Mouse (Mus musculus) MEL (cell line): ENCODE results near the gene Dip2a. TPM values are rescaled to one million over a fixed set of nuclear protein-coding genes. Genes with fewer than 3 reads are reported as not detected.

ENCODE experiments used
- DNase-seq: peaks from one replicate; pipeline ENCODE4 v3.0.0; 2011; ENCODE audit warnings: low read depth, low spot score
- H3K27ac ChIP-seq: 2 replicates; pipeline ENCODE4 v1.5.1; 2012; ENCODE audit warnings: low read depth, mild to moderate bottlenecking, control low read depth, low read length, moderate library complexity; ENCODE audit not compliant: control insufficient read depth
- H3K27me3 ChIP-seq, 2 experiments: fragments of 150-350 bp in 1 of 2; sonication (generic) in 1 of 2; 2 replicates each; pipeline ENCODE4 v1.6.1; 2012; ENCODE audit warnings: low read length in 2 of 2, mild to moderate bottlenecking in 2 of 2, improper control_type of control experiment in 1 of 2, moderate library complexity in 1 of 2; ENCODE audit not compliant: insufficient read depth in 2 of 2, control insufficient read depth in 1 of 2
- H3K36me3 ChIP-seq, 2 experiments: 2 replicates each; pipeline ENCODE4 v1.6.1; 2012 to 2014; ENCODE audit warnings: low read length in 2 of 2, improper control_type of control experiment in 1 of 2, inconsistent platforms in 1 of 2, mild to moderate bottlenecking in 1 of 2; ENCODE audit not compliant: insufficient read depth in 2 of 2, control insufficient read depth in 1 of 2
- H3K4me1 ChIP-seq, 2 experiments: fragments of 150-350 bp in 1 of 2; sonication (generic) in 1 of 2; 2 replicates each; pipeline ENCODE4 v1.6.1; 2012; ENCODE audit warnings: low read length in 2 of 2, improper control_type of control experiment in 1 of 2, mild to moderate bottlenecking in 1 of 2; ENCODE audit not compliant: insufficient read depth in 2 of 2, control insufficient read depth in 1 of 2
- H3K4me3 ChIP-seq, 2 experiments: fragments of 150-350 bp in 1 of 2; sonication (generic) in 1 of 2; 2 replicates each; pipeline ENCODE4 v1.5.1; 2012; ENCODE audit warnings: low read depth in 2 of 2, low read length in 2 of 2, mild to moderate bottlenecking in 2 of 2, moderate library complexity in 2 of 2, control low read depth in 1 of 2, improper control_type of control experiment in 1 of 2; ENCODE audit not compliant: control insufficient read depth in 1 of 2, insufficient read depth in 1 of 2
- H3K79me2 ChIP-seq: 2 replicates; pipeline ENCODE4 v1.6.1; 2012; ENCODE audit warnings: mild to moderate bottlenecking, low read length, moderate library complexity; ENCODE audit not compliant: control insufficient read depth, poor library complexity, insufficient read depth
- H3K9ac ChIP-seq: 2 replicates; pipeline ENCODE4 v1.6.1; 2012; ENCODE audit warnings: low read depth, mild to moderate bottlenecking, control low read depth, low read length, moderate library complexity; ENCODE audit not compliant: control insufficient read depth, poor library complexity, severe bottlenecking
- H3K9me3 ChIP-seq: fragments of 150-350 bp; sonication (generic); replicated peaks from 2 replicates; pipeline ENCODE4 v1.6.1; 2012; ENCODE audit warnings: mild to moderate bottlenecking, low read length, improper control_type of control experiment, moderate library complexity; ENCODE audit not compliant: insufficient read depth
- BHLHE40 ChIP-seq: IDR thresholded peaks from 2 replicates; pipeline ENCODE4 v1.6.1; 2012; ENCODE audit warnings: low read depth, mild to moderate bottlenecking, inconsistent platforms, low read length, improper control_type of control experiment, borderline replicate concordance
- CHD1 ChIP-seq: IDR thresholded peaks from 2 replicates; pipeline ENCODE4 v1.6.1; 2012; ENCODE audit warnings: low read depth, mild to moderate bottlenecking, inconsistent platforms, low read length, improper control_type of control experiment
- CTCF ChIP-seq, 3 experiments: IDR thresholded peaks in 2 of 3; conservative IDR thresholded peaks in 1 of 3; 2 replicates each; pipeline ENCODE4 v1.5.1; 2011 to 2012; ENCODE audit warnings: low read length in 3 of 3, low read depth in 2 of 3, mild to moderate bottlenecking in 2 of 3, improper control_type of control experiment in 1 of 3, inconsistent platforms in 1 of 3, mixed read lengths in 1 of 3, moderate library complexity in 1 of 3; ENCODE audit not compliant: control insufficient read depth in 1 of 3, insufficient read depth in 1 of 3, poor library complexity in 1 of 3, severe bottlenecking in 1 of 3
- E2F4 ChIP-seq: IDR thresholded peaks from 2 replicates; pipeline ENCODE4 v1.6.1; 2011; ENCODE audit warnings: low read depth, low read length, improper control_type of control experiment, borderline replicate concordance
- GABPA ChIP-seq: IDR thresholded peaks from 2 replicates; pipeline ENCODE4 v1.6.1; 2012; ENCODE audit warnings: low read depth, mild to moderate bottlenecking, inconsistent platforms, low read length, improper control_type of control experiment, moderate library complexity
- GATA1 ChIP-seq: IDR thresholded peaks from 2 replicates; pipeline ENCODE4 v1.6.1; 2011; ENCODE audit warnings: low read depth, low read length, improper control_type of control experiment
- HCFC1 ChIP-seq: IDR thresholded peaks from 2 replicates; pipeline ENCODE4 v1.6.1; 2012; ENCODE audit warnings: low read depth, mild to moderate bottlenecking, inconsistent platforms, low read length, improper control_type of control experiment, moderate library complexity
- MAX ChIP-seq: IDR thresholded peaks from 2 replicates; pipeline ENCODE4 v1.6.1; 2011; ENCODE audit warnings: low read length, improper control_type of control experiment
- MEF2A ChIP-seq: IDR thresholded peaks from 2 replicates; pipeline ENCODE4 v1.6.1; 2014; ENCODE audit warnings: low read depth, mild to moderate bottlenecking, inconsistent platforms, low read length, improper control_type of control experiment; ENCODE audit not compliant: poor library complexity, insufficient replicate concordance, severe bottlenecking; ENCODE audit errors: extremely low read depth
- MYB ChIP-seq: IDR thresholded peaks from 2 replicates; pipeline ENCODE4 v1.6.1; 2011; ENCODE audit warnings: mild to moderate bottlenecking, low read depth, low read length, improper control_type of control experiment
- NRF1 ChIP-seq: IDR thresholded peaks from 2 replicates; pipeline ENCODE4 v1.6.1; 2014; ENCODE audit warnings: low read depth, mild to moderate bottlenecking, inconsistent platforms, low read length, improper control_type of control experiment, moderate library complexity; ENCODE audit not compliant: poor library complexity, insufficient read depth, severe bottlenecking
- POLR2AphosphoS5 ChIP-seq: IDR thresholded peaks from 2 replicates; pipeline ENCODE4 v1.6.1; 2012; ENCODE audit warnings: low read depth, borderline replicate concordance, mild to moderate bottlenecking, inconsistent platforms, low read length, moderate library complexity, mixed read lengths
- RAD21 ChIP-seq: IDR thresholded peaks from 2 replicates; pipeline ENCODE4 v1.6.1; 2011; ENCODE audit warnings: mild to moderate bottlenecking, low read depth, low read length, improper control_type of control experiment
- SIN3A ChIP-seq: IDR thresholded peaks from 2 replicates; pipeline ENCODE4 v1.6.1; 2012; ENCODE audit warnings: low read length, improper control_type of control experiment, inconsistent platforms
- TBP ChIP-seq: IDR thresholded peaks from 2 replicates; pipeline ENCODE4 v1.8.0; 2011; ENCODE audit warnings: low read depth, low read length, improper control_type of control experiment
- UBTF ChIP-seq: IDR thresholded peaks from 2 replicates; pipeline ENCODE4 v1.6.1; 2012; ENCODE audit warnings: low read depth, mild to moderate bottlenecking, inconsistent platforms, low read length, improper control_type of control experiment, moderate library complexity, borderline replicate concordance; ENCODE audit not compliant: insufficient read depth
- USF1 ChIP-seq: IDR thresholded peaks from 2 replicates; pipeline ENCODE4 v1.6.1; 2014; ENCODE audit warnings: low read depth, mild to moderate bottlenecking, inconsistent platforms, low read length, improper control_type of control experiment, moderate library complexity
- USF2 ChIP-seq, 2 experiments: IDR thresholded peaks; 2 replicates each; pipeline ENCODE4 v1.6.1; 2011 to 2012; ENCODE audit warnings: improper control_type of control experiment in 2 of 2, low read length in 2 of 2, borderline replicate concordance in 1 of 2, inconsistent platforms in 1 of 2, low read depth in 1 of 2, mild to moderate bottlenecking in 1 of 2; ENCODE audit not compliant: insufficient read depth in 1 of 2
- ZC3H11A ChIP-seq: IDR thresholded peaks from 2 replicates; pipeline ENCODE4 v1.6.1; 2012; ENCODE audit warnings: low read depth, mild to moderate bottlenecking, inconsistent platforms, low read length, improper control_type of control experiment
- ZMIZ1 ChIP-seq: IDR thresholded peaks from 2 replicates; pipeline ENCODE4 v1.6.1; 2012; ENCODE audit warnings: low read depth, mild to moderate bottlenecking, inconsistent platforms, low read length, improper control_type of control experiment, moderate library complexity
- polyA plus RNA-seq, 2 experiments: library from polyadenylated mRNA; stranded (reverse) in 1 of 2; unstranded in 1 of 2; fragments of >175 nt in 1 of 2; fragments of >200 nt in 1 of 2; gene quantifications; 2 replicates each; pipeline versions ENCODE4 v1.2.1 to v1.2.4; 2012; ENCODE audit warnings: low replicate concordance in 2 of 2, low read depth in 1 of 2; ENCODE audit not compliant: insufficient read length in 2 of 2, insufficient read depth in 1 of 2, missing spikeins in 1 of 2
- total RNA-seq: library from RNA; depleted of rRNA; stranded (reverse); fragments of 300-350 nt; gene quantifications from 2 replicates; pipeline ENCODE4 v1.2.3, GENCODE M21; 2012

Dip2a gene
- total and polyA plus RNA-seq, 3 experiments, result 2.6 to 5.7 TPM; not detected in 1

DNA sequence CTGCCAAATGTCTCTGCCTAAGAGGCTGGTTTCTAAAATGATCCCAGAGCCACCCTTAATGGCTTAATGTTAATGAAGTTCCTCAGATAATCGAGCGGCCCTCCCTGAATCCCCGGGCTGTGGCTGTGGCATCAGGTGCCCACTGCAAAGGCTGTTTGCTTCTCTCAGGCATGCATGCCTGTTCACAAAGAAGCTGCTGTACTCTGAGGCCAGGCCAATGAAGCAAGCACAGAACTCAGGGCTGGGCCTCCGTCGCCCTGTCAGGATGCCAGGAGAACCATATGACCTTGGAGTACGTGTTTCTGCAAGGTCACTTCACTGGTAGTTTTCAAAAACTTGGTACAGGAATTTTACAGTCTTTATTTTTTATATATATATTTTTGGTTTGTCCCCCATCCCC is 89.5 kb downstream of the Dip2a start (continued):
- no peak for TF ChIP-seq MAX
- no peak for TF ChIP-seq CTCF (IDR thresholded peaks at IDR 0.05 in 2 of 3, conservative IDR thresholded peaks at IDR 0.05 in 1 of 3; ENCODE audit: control insufficient read depth in 1 of 3, insufficient read depth in 1 of 3, low read depth in 2 of 3, low read length in 3 of 3, poor library complexity in 1 of 3, severe bottlenecking in 1 of 3)

DNA sequence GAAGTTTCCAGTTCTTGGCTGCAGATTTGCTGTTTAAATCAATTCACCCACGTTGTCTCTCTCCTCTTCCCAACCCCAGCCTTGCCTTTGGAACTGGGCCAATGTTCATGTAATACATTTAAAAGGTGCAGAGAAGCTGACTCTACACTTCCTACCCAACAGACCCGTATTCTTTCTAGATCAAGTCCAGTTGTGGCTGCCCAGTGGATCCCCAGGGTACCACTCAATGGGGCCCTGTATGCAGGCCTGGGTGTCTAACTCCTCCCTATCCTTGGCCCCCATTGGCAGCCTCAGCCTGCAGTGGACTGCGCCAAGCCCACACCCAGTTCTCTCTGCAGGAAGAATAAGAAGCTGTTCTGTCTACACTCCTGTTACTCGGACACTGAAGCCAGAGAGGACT is 91.6 kb downstream of the Dip2a start, which contains the start of gene S100b:
S100b (plus strand) TSS at position 318 of the 400 bp plus-strand sequence.
- Histone ChIP-seq H3K27me3 (0 out of 4 replicates have a peak, but pooled peaks cover 0 to 1% of the 10 kb centered on the region in 2 experiments), H3K27ac (no peak within 1 kb of the TSS), H3K9me3 (no peaks in the 10 kb centered on the region), H3K9ac (no peak within 1 kb of the TSS), H3K36me3 (no peaks in the 10 kb centered on the region), H3K4me1 (no peaks in the 10 kb centered on the region), H3K79me2 (no peaks in the 10 kb centered on the region), H3K4me3 (no peak within 1 kb of the TSS)
- TF ChIP-seq SIN3A (no peak), UBTF (no peak), GATA1 (no peak), RAD21 (no peak), USF2 (IDR thresholded peaks at IDR 0.05; ENCODE audit: borderline replicate concordance in 1 of 2, insufficient read depth in 1 of 2, low read depth in 1 of 2, low read length in 2 of 2) (no peak), TBP (no peak), MYB (no peak), POLR2AphosphoS5 (no peak), USF1 (no peak), BHLHE40 (no peak), HCFC1 (no peak), E2F4 (no peak), ZC3H11A (no peak), ZMIZ1 (no peak), MEF2A (no peak), CTCF (IDR thresholded peaks at IDR 0.05 in 2 of 3, conservative IDR thresholded peaks at IDR 0.05 in 1 of 3; ENCODE audit: control insufficient read depth in 1 of 3, insufficient read depth in 1 of 3, low read depth in 2 of 3, low read length in 3 of 3, poor library complexity in 1 of 3, severe bottlenecking in 1 of 3) (no peak), CHD1 (no peak), NRF1 (no peak), GABPA (no peak)
- DNase-seq, result no peak
